Mouse (Mus musculus): ENCODE data around the gene Gpr35.

Gpr35 gene

DNA sequence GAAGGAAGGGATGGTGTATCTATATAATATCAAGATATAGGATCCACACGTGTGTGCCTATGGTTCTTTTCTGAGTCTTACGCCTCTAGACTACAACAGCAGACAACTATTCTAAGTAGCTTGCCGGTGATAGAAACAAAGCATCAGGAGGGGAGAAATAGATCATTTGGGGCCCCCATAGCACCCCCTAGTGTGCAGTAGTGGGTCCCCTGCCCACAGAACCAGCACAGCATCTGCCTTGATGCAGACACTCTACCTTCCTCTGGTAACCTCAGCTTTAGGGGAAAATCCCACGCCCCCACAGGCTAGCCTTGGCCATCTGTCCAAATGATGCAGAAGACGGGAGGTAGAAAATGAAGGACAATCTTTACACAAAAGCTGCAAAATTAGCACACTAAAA is 34.3 kb downstream of the Gpr35 start:
- DNase-seq, result no peak

DNA sequence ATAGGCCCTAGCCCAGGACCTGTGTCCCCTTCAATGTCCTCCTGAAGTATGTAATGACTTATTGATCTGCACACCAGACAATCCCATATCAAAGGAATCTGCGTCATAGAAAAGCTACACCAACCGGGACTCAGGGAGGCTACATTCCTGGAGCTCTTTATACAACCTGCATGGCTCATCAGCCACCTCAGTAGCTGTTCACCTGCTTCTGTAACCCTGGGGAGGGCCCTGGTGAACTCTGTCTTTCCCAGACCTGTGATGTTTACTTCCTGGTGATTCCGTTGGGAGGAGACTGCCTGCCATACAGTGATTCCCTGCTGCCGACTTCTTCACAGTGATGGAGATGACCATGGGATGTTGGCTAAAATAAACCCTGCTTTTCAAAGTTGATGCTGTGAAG is 38.2 kb downstream of the Gpr35 start:
- no peak for DNase-seq

DNA sequence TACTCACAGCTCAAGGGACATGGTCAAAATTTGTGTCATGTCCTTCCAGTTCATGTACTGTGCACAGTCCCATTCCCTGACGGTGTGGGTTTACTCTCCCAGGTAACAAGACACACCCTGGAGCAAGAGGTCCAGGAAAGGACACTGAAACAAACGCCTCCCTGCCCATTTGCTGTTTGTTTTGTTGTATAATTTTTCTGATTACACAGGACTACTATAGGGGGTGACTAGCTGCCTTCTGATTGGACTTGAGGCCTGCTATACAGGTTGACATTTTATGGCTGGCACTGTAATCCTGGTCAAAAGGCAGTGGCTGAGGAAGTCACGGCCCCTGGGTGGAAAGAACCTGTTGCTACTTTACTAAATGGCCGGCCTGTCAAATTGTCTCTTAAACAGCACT is 39.2 kb downstream of the Gpr35 start:
- DNase-seq, result no peak

DNA sequence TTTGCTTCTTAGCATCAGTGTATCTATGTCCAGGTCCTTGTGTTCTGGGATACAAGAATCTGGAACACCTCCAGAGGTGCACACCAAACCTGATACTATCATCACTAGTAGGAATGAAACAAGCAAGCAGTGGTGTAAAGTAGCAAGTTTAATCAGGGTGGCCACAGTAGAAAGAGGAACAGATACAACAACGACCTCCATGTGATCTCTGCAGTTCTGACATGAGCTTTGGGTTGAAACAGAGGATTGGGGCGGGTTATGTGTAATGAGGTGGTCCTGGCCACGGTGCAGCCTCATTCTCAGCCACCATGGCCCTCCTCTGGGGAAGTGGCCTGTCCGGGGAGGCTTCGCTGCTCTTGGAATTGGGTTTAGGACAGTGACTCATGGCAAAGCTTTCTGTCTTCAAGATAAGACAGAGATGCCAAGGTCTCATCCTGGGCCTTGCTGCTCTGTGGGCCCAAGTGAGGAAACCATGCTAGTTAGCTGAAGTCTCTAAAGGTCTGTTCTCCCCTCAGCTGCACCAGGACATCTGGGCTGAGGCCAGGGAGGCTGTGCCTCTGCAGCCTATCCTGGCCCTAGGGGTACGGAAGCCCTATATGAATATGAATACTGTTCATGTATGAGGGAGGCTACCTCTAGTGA is 41.7 kb downstream of the Gpr35 start:
- no peak for DNase-seq

DNA sequence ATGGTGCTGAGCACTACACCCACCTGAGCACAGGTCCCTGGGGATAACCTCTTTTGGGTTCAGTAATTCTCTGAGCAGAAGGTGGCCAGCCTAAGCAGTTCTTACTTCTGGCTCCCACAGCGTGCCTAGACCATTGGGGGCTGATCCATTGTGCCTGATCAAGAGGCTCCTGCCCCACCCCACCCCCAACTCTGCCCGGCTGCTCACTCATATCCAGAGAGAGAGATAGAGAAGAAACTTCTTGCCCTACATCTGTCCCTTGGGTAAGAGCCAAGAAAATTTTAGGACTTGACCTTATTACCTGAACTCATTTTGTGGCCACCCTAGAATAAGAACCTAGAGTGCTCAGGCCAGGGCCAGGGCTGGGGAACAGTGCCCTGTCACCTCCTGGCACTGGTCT is 42.2 kb downstream of the Gpr35 start:
- DNase-seq, result no peak

DNA sequence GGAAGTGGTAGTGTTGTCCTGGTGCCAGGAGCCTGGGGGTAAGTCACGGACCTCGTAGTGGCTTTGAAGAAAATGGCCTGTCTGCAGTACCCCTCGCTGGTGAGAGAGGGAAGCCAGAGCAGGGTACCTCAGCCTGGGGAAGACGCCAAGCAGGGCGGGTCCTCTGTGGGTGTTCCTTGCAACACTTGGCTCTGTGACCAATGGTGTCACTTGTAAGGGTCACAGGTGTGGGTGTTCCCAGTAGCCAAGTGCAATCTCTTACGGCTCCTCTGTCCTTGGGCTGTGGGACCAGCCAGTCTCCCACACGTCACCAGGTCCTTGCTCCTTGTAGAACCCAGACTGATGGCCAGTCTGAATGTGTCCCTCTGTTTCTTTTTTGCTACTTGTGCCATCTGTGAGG is 55.4 kb downstream of the Gpr35 start, which contains the start of gene Aqp12:
Gene Aqp12, plus strand, starts transcription at position 274 of the 400 bp plus-strand sequence.
- DNase-seq, result no peak

DNA sequence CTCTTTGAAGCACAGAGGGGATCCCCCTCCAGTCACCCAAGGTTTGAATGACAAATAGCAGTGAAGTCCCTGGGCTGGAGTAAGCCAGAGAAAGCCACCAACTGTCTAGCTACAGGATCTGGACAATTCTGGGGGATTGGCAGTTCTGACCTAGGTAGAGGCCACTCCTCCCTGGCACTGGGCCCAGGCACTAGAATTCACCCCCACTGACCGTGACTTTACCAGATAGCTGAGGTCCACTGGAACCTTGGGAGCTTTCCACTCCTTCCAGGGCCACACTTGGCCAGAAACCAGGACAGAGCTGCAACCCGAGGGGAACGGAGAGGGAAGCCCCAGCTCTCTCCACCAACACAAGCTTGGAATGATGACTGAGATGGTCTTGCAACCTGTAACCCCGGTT is 58.5 kb downstream of the Gpr35 start:
- DNase-seq, result no peak

DNA sequence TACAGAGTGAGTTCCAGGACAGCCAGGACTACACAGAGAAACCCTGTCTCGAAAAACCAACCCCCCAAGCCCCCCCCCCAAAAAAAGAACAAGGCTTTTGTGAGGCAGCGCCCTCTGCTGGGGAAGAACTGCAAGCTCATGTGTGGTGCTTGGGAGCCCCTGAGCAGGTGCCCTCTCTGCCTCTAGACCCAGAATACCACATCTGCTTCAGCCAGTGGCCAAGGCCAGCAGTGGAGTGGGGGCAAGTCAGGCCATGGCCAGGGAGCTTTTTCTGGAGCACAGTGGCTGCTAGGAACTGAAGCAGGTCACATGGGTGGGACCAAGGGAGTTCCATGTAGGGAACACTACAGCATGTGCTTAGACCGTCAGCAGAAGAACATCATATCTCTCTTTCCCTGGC is 60.1 kb downstream of the Gpr35 start:
- DNase-seq, result no peak

DNA sequence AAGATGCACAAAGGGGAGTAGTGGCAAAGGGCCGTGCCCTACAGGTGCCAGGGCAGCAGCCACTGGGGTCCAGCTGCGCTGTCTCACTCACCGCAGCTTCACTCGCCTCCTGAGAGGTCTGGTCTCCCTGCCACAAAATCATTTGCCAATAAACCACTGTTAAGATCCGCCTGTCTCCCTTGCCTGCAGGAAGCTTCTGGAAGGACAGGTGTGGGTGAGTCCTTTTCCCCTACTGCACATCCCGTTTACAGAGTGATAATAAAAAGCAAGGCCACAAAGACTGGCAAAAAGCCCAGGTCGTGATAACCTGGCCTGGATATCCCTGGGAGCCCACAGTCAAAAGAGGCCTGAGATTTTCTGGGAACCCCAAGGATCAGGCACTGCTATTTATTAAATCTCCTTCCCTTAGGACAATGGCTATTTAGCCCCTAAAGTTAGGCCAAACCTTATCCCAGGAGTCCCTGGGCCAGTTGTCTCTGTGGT is 61.5 kb downstream of the Gpr35 start:
- DNase-seq, result no peak

DNA sequence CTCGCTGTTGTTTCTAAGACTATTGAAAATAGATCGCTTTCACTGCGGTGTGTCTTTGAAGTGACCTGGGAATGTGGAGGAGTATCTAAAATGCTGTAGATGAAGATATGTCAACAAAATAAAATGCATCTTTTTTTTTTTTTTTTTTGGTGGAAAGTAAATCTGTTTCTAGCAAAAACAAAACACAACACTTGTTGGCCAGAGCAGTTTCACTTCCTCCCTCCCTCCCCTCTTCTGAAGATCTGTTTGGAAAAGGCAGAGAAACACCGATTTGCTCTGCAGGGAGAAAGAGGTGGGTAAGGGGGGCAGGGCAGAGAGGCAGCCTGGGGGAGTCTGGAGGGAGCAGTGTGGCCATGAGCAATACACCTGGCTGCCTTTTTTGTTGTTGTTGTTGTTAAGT is 62.7 kb downstream of the Gpr35 start:
- no peak for DNase-seq

DNA sequence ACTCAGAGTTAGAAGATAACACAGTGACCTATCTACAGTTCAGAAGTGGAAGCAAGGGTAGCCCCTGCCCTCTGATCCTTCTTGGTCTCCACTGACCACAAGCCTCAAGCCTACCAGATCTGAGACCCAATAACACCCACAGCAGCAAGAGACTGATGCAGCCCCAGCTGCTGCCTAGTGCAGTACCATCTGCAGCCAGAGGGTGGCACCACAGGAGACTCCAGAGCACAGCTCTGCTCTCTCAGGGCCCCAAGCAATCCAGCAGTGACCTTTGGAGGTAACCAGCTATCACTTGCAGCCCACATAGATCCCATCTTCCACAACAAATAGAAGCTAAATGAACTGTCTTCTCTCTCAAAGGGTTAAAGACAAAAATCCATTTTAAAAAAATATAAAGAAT is 63.8 kb downstream of the Gpr35 start:
- peak; percentile 8 to 23 for DNase-seq

DNA sequence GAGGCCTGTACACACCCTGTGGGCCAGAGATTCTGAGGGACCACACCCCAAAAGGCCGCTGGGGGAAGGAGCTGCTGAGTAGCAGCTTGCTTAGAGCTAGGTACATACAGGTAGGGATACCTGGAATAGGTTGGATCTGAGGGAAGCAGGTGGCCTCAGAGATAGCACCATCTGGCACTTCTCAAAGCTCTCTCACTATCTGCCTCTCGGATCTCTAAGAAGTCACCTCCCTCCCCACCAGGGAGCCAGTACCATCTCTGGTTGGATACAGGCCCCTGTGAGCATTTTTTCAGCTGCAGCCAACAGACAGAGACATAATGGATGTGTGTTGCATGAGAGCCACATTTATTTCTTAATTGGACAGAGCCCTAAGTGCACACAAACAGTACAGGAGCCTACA is 64.5 kb downstream of the Gpr35 start:
- no peak for DNase-seq

DNA sequence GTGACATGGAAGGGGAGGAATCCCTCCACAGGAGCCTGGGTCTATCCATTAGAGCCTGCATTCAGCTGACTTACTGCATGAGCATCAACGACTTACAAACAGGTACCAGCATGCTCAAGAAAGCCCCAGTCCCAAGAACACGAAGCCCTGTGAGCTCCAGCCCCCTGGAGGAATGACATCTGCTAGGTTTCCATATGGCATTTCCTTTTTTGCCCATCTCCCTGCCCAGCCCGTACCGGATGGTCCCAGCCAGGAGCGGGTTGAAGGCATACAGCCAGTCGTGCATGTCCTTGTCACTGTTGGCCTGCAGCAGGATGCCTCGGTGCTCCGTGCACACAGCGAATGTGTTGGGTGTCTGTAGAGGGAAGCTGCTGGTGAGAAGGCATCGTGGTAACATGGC is 68.1 kb downstream of the Gpr35 start:
- no peak for DNase-seq

DNA sequence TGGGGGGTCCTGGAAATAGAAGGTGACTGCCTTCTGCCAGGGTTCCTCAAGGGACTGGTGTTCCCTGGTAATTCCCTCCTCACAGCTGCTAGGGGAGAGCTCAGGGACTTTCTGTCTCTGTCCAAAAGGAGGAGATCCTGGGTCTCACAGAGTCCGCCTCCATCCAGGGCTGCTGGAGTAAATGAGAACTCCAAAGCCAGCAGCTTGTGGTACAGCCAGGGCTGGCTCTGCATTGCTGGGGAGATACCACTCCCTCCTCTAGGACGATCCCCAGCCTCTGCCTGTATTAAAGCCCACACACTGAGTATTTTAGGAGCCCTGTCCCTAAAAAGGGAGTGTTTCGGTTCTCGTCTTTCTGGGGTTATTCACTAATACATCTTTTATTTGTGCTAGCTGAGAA is 69.9 kb downstream of the Gpr35 start:
- DNase-seq, result no peak

DNA sequence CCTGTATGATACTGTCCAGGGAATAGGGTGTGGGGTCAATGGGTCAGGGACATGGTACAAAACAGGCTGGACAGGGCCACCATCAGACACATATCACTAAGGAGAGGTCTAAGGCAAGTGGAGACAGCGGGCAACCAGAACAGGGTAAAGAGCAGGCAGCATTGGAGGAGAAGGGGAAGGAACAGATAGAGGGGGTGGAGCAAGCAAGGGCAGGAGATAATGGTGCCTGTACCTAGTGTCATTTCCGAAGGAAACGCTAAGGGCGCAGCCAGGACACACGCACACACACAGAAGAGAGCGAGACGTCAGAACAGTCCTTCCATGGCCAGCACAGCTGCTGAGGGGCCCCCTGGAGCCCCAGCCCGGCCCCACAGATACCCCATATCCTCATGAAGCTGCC is 75.9 kb downstream of the Gpr35 start:
- no peak for DNase-seq

DNA sequence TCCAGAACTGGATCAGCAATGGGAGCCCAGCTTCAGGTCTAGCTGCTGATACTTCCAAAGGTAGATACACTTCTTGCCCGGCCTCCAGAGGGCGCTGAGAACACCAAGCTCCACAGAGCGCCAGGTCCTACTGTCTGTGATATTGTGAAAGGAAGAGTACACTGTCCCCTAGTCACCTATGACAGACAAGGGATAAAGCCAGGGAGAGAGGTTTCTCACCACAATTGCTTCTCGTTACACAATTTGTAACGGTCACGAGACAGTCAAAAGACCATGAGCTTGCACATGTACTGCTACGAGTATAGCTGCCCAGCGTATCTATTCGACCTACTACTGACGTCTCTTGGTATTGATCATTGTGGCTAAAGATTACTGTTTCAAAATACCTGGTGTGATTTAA is 78.7 kb downstream of the Gpr35 start:
- DNase-seq, result no peak

DNA sequence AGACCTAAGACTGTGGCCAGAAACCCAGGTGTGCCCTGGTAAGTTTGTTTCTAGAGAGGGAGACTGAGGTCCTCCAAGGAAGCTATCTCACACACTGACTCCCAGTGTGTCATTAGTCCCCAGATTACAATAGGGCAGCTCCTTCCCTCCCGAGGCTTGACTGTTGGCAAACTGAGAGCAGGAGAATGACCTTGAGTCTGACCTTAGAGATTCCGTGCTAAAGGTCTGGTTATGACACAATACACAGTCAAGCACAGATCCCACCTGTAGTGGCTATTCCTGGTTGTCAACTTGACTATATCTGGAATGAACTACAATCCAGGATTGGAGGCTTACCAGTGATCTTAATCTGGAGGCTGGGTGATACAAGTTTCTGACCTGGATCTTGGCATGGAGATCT is 79.4 kb downstream of the Gpr35 start:
- DNase-seq, result no peak

DNA sequence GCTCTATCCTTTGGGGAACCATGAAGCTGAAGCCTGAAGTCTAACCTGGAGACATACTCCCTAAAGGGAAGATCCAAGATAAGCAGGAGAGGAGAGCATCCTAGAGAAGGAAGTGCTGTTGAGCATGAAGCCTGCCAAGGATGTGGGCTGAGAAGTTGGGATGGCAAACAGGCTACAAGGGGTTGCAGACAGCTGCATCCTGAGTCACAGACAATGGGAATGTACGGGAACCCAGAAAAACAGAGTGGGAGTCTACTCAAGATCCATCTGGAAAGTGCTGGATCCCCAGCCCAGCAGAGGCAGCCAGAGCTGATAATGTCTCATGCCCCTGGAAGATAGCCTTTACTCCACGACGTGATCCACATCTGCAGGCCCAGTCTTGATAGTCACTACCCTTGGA is 80.5 kb downstream of the Gpr35 start:
- no peak for DNase-seq

DNA sequence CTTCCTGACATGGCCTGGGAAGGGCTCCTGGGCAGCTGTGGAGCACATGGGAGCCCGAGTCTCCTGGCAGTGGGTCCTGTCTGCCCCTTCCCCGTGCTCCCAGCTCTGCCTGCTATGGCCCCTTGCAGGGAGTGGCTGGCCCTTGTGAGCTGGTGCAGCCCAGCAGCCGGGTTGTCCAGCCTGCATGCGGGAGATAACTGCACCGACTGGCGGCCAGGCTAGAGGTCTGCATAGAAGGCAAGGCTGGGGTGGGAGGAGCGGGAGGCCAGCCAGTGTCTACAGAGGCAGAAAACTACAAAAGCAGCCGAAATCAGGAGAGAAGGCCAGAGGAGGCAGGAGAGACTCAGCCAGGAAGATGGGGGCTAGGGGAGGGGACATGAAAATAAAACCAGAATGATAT is 83.3 kb downstream of the Gpr35 start:
- DNase-seq, result no peak

DNA sequence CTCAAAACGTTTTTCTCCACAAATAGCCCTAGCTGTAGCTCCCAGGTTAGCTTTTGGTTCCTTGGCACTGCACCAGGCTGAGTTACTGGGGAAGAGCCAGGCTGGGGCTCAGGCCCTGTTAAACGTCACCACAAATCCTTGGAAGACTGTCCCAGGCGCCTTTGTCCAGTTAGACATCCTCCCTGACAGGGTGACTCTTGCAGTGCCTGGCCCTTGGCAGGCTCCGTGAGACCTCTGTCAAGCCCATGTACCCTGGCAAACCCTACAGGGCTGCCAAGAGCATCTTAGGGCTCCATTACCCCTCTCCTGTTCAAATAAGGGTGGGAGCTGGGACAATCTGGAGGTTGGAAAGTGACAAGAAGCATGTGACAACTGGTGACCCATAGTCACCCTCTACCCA is 85.3 kb downstream of the Gpr35 start:
- no peak for DNase-seq

Measured in thymus, adult 18-20 months (tissue).